Mouse (Mus musculus): ENCODE measurements around the gene Uqcc2.

- TF ChIP-seq CTCF (IDR thresholded peaks at IDR 0.05; ENCODE audit: borderline replicate concordance, insufficient read depth, low read depth, low read length) = no peak
- TF ChIP-seq POLR2A (IDR thresholded peaks at IDR 0.05; ENCODE audit: borderline replicate concordance, insufficient read depth, low read length) = no peak
These were observed 44.3 kb upstream of the Uqcc2 start for GRCm38 (mm10) chr17:27178019-27178418.
